Mouse (Mus musculus): ENCODE measurements at regions not wholly inside any gene's neighbourhood (a gene's known extent, or its start where the extent isn't known, plus 50 kb on each side); places are given as distances from the start of the nearest gene placed in this dataset.

- TF ChIP-seq CTCF (IDR thresholded peaks at IDR 0.05) (no peak), EP300 (IDR thresholded peaks at IDR 0.05) (no peak)
These were observed 127.0 kb downstream of the Slc38a6 start for GRCm38 (mm10) chr12:73413439-73414196.
